Mouse (Mus musculus) stomach, postnatal 0 days (tissue): Measurements from ENCODE around the gene Nrxn3.

ENCODE experiments used
- CTCF ChIP-seq: IDR thresholded peaks from 2 replicates; pipeline ENCODE4 v1.5.1; 2016; ENCODE audit warnings: antibody characterized with exemption, low read depth, mild to moderate bottlenecking, moderate library complexity
- EP300 ChIP-seq: optimal IDR thresholded peaks from 2 replicates; pipeline ENCODE3; 2016; ENCODE audit warnings: antibody characterized with exemption

GRCm38 (mm10) chr12:90268111-90268510 is 1545.4 kb downstream of the Nrxn3 start:
- TF ChIP-seq EP300: no peak
- no peak for TF ChIP-seq CTCF
